Mouse (Mus musculus) heart, embryonic 14.5 days (tissue): ENCODE measurements around the gene Aldh4a1. TPM values are rescaled to one million over a fixed set of nuclear protein-coding genes. Genes with fewer than 3 reads are reported as not detected.

Source experiments
- ATAC-seq: fragments of 200-750 bp; cut with Nextera tagmentation; 2 replicates; pipeline ENCODE4 v1.8.0; 2017; ENCODE audit warnings: low read depth, moderate TSS enrichment; ENCODE audit not compliant: insufficient number of reproducible peaks, insufficient read depth, low FRiP score
- H3K27ac ChIP-seq, 2 experiments: fragments of 200-500 bp in 1 of 2; fragments of 300-500 bp in 1 of 2; sonication (generic) in 1 of 2; replicated peaks in 1 of 2; 2 replicates each; pipeline ENCODE4 v1.5.1; 2012 to 2014; ENCODE audit warnings: low read depth in 2 of 2, low read length in 2 of 2, control low read depth in 1 of 2, mild to moderate bottlenecking in 1 of 2, mixed read lengths in 1 of 2; ENCODE audit not compliant: control insufficient read depth in 1 of 2, insufficient read depth in 1 of 2
- H3K27me3 ChIP-seq: fragments of 300-500 bp; sonication (generic); 2 replicates; pipeline ENCODE4 v1.6.1; 2014; ENCODE audit warnings: mild to moderate bottlenecking, low read length, control low read depth; ENCODE audit not compliant: control insufficient read depth, insufficient read depth
- H3K36me3 ChIP-seq: fragments of 300-500 bp; sonication (generic); 2 replicates; pipeline ENCODE4 v1.6.1; 2014; ENCODE audit warnings: mild to moderate bottlenecking, control low read depth, low read length, mixed read lengths; ENCODE audit not compliant: control insufficient read depth, insufficient read depth
- H3K4me1 ChIP-seq, 2 experiments: fragments of 200-500 bp in 1 of 2; fragments of 300-500 bp in 1 of 2; sonication (generic) in 1 of 2; 2 replicates each; pipeline ENCODE4 v1.6.1; 2012 to 2014; ENCODE audit warnings: low read length in 2 of 2, control low read depth in 1 of 2, mixed read lengths in 1 of 2; ENCODE audit not compliant: control insufficient read depth in 2 of 2, insufficient read depth in 2 of 2
- H3K4me2 ChIP-seq: fragments of 300-500 bp; sonication (generic); 2 replicates; pipeline ENCODE4 v1.6.1; 2014; ENCODE audit warnings: mild to moderate bottlenecking, low read length
- H3K4me3 ChIP-seq, 2 experiments: fragments of 200-500 bp in 1 of 2; fragments of 300-500 bp in 1 of 2; sonication (generic) in 1 of 2; 2 replicates each; pipeline ENCODE4 v1.5.1; 2012 to 2014; ENCODE audit warnings: low read length in 2 of 2, mild to moderate bottlenecking in 2 of 2, control low read depth in 1 of 2, low read depth in 1 of 2, moderate library complexity in 1 of 2; ENCODE audit not compliant: control insufficient read depth in 1 of 2, insufficient read depth in 1 of 2
- H3K9ac ChIP-seq: fragments of 300-500 bp; sonication (generic); 2 replicates; pipeline ENCODE4 v1.6.1; 2014; ENCODE audit warnings: mild to moderate bottlenecking, low read length
- H3K9me3 ChIP-seq: fragments of 300-500 bp; sonication (generic); 2 replicates; pipeline ENCODE4 v1.6.1; 2016; ENCODE audit warnings: low read length, control low read depth; ENCODE audit not compliant: control insufficient read depth
- WGBS: fragments of 180-500 bp; shearing (Covaris S2); extraction: QIAGEN DNeasy Blood & Tissue Kit; methylation state at CpG from one replicate; pipeline ENCODE4 v1.1.7; 2014; 5-methylcytosine and 5-hydroxymethylcytosine counted together
- polyA plus RNA-seq: library from polyadenylated mRNA; unstranded; fragments of >200 nt; fragmentation: Nextera tagmentation; extraction: Ambion mirVana; gene quantifications from 2 replicates; pipeline ENCODE4 v1.2.1, GENCODE M21; 2014

Gene Aldh4a1
- polyA plus RNA-seq, 1 experiment from 2014 or later = 13.4 TPM

DNA sequence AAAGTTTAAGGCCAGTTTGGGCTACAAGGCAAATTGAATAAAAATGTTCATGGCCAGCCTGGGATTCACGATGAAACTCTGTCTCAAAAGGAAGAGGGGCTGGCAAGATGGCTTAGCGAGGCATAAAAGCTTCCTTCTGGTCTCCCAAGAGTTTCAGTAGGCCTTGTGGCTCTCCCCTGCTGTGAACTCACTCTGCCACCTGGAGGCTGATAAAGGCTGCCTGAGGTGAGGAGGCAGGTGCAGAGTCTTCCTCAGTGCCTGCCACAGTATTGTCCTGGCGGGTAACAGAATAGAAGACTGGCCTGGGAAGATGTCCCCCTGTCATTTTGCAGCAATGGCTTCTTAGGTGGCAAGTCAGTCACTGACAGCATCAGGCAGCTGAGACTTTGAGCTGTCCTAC lies 39.8 kb upstream of the Aldh4a1 start:
- Histone ChIP-seq H3K4me1 (peaks cover 56 to 72% of the 10 kb centered on the region in 2 experiments), H3K27me3 (no peaks in the 10 kb centered on the region), H3K36me3 (no peaks in the 10 kb centered on the region), H3K4me3 (no peak overlapping the region), H3K4me2 (no peak overlapping the region), H3K27ac (no peak overlapping the region), H3K9me3 (no peaks in the 10 kb centered on the region), H3K9ac (0 out of 2 replicates have a peak overlapping the region, but pooled peaks have one; percentile 18)
- WGBS = 72% methylated on average over 3 of the region's 3 CpGs
- ATAC-seq = no peak

DNA sequence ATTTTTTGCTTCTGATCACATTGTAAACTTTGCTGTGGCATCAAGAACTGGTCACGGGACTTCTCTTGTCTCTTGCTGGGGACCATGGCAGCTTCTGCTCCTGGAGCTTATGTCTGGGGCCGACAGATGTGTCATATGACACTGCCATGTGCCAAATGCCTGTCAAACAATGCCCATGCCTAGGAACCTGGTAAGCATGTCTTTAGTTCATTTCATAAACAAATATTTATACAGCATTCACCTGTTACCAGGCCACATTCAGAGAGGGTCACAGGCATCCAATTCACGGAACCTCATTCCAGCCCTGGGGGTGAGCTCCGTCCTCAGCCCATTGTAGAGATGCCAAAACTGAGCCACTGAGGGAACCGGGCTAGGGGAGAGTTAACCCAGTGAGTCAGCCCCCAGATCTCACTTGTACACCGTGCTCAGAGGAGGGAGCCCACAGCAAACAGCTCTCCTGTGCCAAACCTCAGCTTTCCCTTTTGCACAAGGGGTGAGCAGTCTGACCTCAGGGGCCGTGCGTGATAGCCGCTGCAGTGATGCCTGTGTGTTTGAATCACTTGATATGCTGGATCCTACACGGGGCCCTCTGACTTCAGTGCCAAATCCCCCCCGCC lies 38.9 kb upstream of the Aldh4a1 start:
- Histone ChIP-seq H3K9me3 (no peaks in the 10 kb centered on the region), H3K4me2 (no peak overlapping the region), H3K4me1 (peaks cover 51 to 64% of the 10 kb centered on the region in 2 experiments), H3K9ac (0 out of 2 replicates have a peak overlapping the region, but pooled peaks have one; percentile 18), H3K27me3 (no peaks in the 10 kb centered on the region), H3K27ac (no peak overlapping the region), H3K4me3 (no peak overlapping the region), H3K36me3 (no peaks in the 10 kb centered on the region)
- ATAC-seq = no peak
- 71% methylated on average over 11 of the region's 11 CpGs for WGBS

DNA sequence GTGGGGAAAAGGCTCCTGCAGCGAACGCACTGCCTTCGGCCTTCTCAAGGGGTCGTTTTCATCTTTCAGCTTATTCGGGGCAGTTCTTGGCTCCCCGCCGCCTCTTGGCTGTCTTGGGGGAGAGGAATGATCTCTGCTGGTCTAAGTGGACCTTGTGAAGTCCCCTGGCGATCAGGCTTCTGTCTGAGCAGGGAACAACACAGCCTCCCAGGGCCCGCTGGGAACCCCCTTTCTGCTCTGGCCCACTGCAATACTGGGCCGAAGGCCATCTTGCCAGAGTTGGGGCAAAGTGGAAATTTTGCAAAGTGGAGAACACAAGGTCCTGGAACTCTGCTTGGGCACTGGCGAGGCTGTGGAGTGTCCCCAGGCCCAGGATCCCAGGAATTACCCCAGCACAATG lies 38.0 kb upstream of the Aldh4a1 start:
- ATAC-seq = no peak
- H3K4me2 ChIP-seq = no peak overlapping the region
- no peaks in the 10 kb centered on the region for H3K36me3 ChIP-seq
- H3K4me3 ChIP-seq = no peak overlapping the region
- WGBS = 78% methylated on average over 11 of the region's 11 CpGs
- H3K9me3 ChIP-seq = no peaks in the 10 kb centered on the region
- H3K4me1 ChIP-seq = peaks cover 44 to 58% of the 10 kb centered on the region in 2 experiments
- H3K27ac ChIP-seq = no peak overlapping the region; a peak in 1 of 4 replicates
- H3K9ac ChIP-seq = no peak overlapping the region
- H3K27me3 ChIP-seq = no peaks in the 10 kb centered on the region

DNA sequence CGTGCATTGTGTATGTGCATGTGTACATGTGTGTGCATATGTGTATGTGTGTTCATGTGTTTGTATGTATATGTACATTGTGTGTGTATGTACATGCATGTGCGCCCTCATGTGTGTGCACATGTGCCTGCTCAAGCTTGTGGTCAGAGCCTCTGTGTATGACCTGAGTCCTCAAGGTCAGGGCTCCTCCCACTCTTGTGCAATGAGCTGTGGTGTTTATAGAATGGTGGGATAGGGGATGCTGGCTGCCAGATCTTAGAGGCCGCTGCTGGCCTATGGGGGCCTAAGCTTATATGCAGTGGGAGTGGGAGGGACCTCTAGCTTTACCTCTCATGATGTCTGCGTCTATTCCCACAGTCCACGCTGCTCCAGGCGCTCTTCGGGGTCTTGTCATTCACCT lies 37.0 kb upstream of the Aldh4a1 start:
- Histone ChIP-seq H3K27ac (no peak overlapping the region), H3K4me2 (no peak overlapping the region), H3K36me3 (no peaks in the 10 kb centered on the region), H3K9ac (peak overlapping the region; percentile 10; the same call in 1 of the 2 replicates), H3K9me3 (no peaks in the 10 kb centered on the region), H3K4me3 (no peak overlapping the region), H3K27me3 (no peaks in the 10 kb centered on the region), H3K4me1 (peaks cover 40 to 54% of the 10 kb centered on the region in 2 experiments)
- ATAC-seq = no peak
- 84% methylated on average over 7 of the region's 7 CpGs for WGBS

DNA sequence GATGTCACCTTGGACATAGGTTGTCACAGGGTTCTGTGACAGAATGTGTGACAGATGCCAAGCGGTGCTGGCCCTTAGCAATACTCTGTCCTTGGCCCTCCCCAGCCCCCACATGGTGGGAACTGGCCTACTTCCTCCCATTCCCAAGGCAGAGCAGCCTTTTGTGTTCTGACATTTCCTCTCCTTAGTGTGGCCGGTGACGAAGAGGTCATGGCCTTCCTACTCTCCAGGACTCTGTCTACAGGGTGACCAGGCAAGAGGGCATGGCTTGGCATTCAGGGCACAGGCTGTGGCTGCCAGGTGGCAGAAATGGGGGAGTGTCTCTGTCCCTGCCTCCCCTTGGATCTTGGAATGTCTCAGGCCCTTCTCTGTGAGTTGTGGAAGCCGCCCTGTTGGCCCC lies 35.3 kb upstream of the Aldh4a1 start:
- 77% methylated on average over 4 of the region's 4 CpGs for WGBS
- Histone ChIP-seq H3K9me3 (no peaks in the 10 kb centered on the region), H3K36me3 (no peaks in the 10 kb centered on the region), H3K4me3 (no peak overlapping the region), H3K4me2 (no peak overlapping the region), H3K27ac (no peak overlapping the region), H3K4me1 (peaks cover 27 to 38% of the 10 kb centered on the region in 2 experiments), H3K9ac (no peak overlapping the region), H3K27me3 (no peaks in the 10 kb centered on the region)
- no peak for ATAC-seq

DNA sequence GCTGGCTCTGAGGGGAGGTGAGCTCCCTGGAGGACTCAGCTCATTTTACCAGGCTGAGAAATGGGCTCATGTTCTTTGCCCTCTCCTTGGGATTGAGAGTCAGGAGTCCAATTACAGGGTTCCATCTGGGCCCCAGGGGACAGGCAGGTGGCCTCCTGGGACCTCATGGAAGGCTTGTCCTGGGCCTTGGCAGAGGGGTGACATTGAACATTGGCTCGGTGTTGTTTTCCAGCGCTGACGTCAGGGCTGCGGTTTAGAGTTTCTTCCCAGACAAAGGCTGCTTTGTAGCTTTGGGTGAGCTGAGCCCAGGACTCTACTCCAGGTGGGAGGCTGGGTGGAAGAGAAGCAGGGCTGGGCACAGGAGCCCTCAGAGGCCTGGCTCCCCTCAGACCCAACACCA lies 34.9 kb upstream of the Aldh4a1 start:
- Histone ChIP-seq H3K4me1 (peaks cover 25 to 38% of the 10 kb centered on the region in 2 experiments), H3K27ac (no peak overlapping the region), H3K27me3 (no peaks in the 10 kb centered on the region), H3K9ac (no peak overlapping the region), H3K36me3 (no peaks in the 10 kb centered on the region), H3K9me3 (no peaks in the 10 kb centered on the region), H3K4me2 (no peak overlapping the region), H3K4me3 (no peak overlapping the region)
- WGBS = 67% methylated on average over 4 of the region's 4 CpGs
- ATAC-seq = no peak

DNA sequence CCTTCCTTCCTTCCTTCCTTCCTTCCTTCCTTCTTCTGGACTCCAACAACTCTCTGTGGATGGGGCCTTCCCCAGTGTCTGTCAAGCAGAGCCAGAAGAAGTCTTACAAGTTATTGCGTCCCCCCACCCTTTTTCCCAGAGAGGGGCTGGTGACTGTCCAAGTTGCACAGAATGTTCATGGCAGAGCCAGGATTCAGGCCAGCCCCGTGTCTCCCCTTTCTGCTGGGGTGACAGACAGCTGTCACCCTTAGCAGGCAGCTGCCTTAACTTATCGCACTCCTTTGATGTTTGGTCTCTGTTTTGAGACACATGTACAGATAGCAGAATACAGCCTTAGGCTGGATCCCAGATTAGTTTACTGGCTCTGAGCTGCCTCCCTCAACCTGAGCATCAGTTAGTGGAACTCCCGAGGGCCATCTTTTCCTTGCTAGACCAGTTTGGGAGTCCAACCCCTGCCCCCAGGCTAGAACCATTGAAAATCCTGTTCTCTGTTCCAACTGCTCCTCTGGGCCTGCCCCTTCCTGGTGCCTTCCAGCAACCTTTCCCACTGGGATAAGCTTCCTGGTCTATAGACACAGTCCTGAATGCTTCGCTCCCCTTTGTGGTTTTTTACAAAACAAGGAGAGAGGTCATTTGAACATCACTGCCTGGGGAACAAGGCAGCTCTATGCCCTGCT lies 33.2 kb upstream of the Aldh4a1 start:
- no peak overlapping the region for H3K27ac ChIP-seq
- H3K4me3 ChIP-seq = no peak overlapping the region
- no peaks in the 10 kb centered on the region for H3K36me3 ChIP-seq
- H3K9me3 ChIP-seq = no peaks in the 10 kb centered on the region
- 50% methylated on average over 5 of the region's 5 CpGs for whole genome bisulfite sequencing
- no peak overlapping the region for H3K4me2 ChIP-seq
- no peak for ATAC-seq
- H3K4me1 ChIP-seq = peaks cover 25 to 33% of the 10 kb centered on the region in 2 experiments
- 0 out of 2 replicates have a peak overlapping the region, but pooled peaks have one; percentile 26 for H3K9ac ChIP-seq
- H3K27me3 ChIP-seq = no peaks in the 10 kb centered on the region
